Mouse (Mus musculus) hindbrain, postnatal 0 days (tissue): ENCODE measurements around the gene Sele. TPM values are rescaled to one million over a fixed set of nuclear protein-coding genes. Genes with fewer than 3 reads are reported as not detected.

Experiments
- ATAC-seq: fragments of 200-750 bp; cut with Nextera tagmentation; 2 replicates; pipeline ENCODE4 v1.8.0; 2017; ENCODE audit warnings: mild to moderate bottlenecking, moderate TSS enrichment, moderate library complexity
- DNase-seq: peaks from one replicate; pipeline ENCODE4 v3.0.0-alpha.2; 2015; ENCODE audit warnings: low spot score
- H3K27ac ChIP-seq: fragments of 300-500 bp; sonication (generic); 2 replicates; pipeline ENCODE4 v1.5.1; 2014; ENCODE audit warnings: mild to moderate bottlenecking
- H3K27me3 ChIP-seq: fragments of 300-500 bp; sonication (generic); 2 replicates; pipeline ENCODE4 v1.6.1; 2014; ENCODE audit warnings: low read length, mixed read lengths; ENCODE audit not compliant: insufficient read depth
- H3K36me3 ChIP-seq: fragments of 300-500 bp; sonication (generic); 2 replicates; pipeline ENCODE4 v1.6.1; 2014; ENCODE audit warnings: low read length, mixed read lengths; ENCODE audit not compliant: insufficient read depth
- H3K4me1 ChIP-seq: fragments of 300-500 bp; sonication (generic); 2 replicates; pipeline ENCODE4 v1.6.1; 2014; ENCODE audit warnings: antibody characterized with exemption, low read length, mixed read lengths; ENCODE audit not compliant: insufficient read depth
- H3K4me2 ChIP-seq: fragments of 300-500 bp; sonication (generic); 2 replicates; pipeline ENCODE4 v1.6.1; 2014; ENCODE audit warnings: low read depth, mild to moderate bottlenecking, low read length, moderate library complexity, mixed read lengths
- H3K4me3 ChIP-seq: fragments of 300-500 bp; sonication (generic); 2 replicates; pipeline ENCODE4 v1.5.1; 2014; ENCODE audit warnings: low read length
- H3K9ac ChIP-seq: fragments of 300-500 bp; sonication (generic); replicated peaks from 2 replicates; pipeline ENCODE4 v1.6.1; 2014; ENCODE audit warnings: mild to moderate bottlenecking, low read length, moderate library complexity, mixed read lengths
- H3K9me3 ChIP-seq: fragments of 300-500 bp; sonication (generic); 2 replicates; pipeline ENCODE4 v1.6.1; 2016; ENCODE audit warnings: low read length, mixed read lengths
- CTCF ChIP-seq: IDR thresholded peaks from 2 replicates; pipeline ENCODE4 v1.5.1; 2016; ENCODE audit warnings: antibody characterized with exemption, control low read depth, low read depth
- WGBS: fragments of 180-500 bp; shearing (Covaris S2); extraction: QIAGEN DNeasy Blood & Tissue Kit; methylation state at CpG from one replicate; pipeline ENCODE4 v1.1.7; 2014; 5-methylcytosine and 5-hydroxymethylcytosine counted together
- polyA plus RNA-seq: library from polyadenylated mRNA; unstranded; fragments of >200 nt; fragmentation: Nextera tagmentation; extraction: Ambion mirVana; gene quantifications from 2 replicates; pipeline ENCODE4 v1.2.1, GENCODE M21; 2015
- total RNA-seq: library from RNA; depleted of rRNA; stranded (reverse); fragments of >200 nt; gene quantifications from 2 replicates; pipeline ENCODE4 v1.2.3, GENCODE M21; 2014; rRNA removed

Gene Sele
- total and polyA plus RNA-seq, 2 experiments from 2014 or later = not detected

- Histone ChIP-seq H3K27me3 (no peaks in the 10 kb centered on the region), H3K27ac (no peak overlapping the region), H3K9ac (no peak overlapping the region), H3K4me2 (no peak overlapping the region), H3K36me3 (no peaks in the 10 kb centered on the region), H3K4me3 (no peak overlapping the region), H3K4me1 (no peaks in the 10 kb centered on the region), H3K9me3 (no peaks in the 10 kb centered on the region)
- DNase-seq = no peak
- 89% methylated on average over 11 of the region's 11 CpGs for WGBS
- no peak for ATAC-seq
- TF ChIP-seq CTCF = no peak
Measured at GRCm38 (mm10) chr1:164079091-164079490, 31.1 kb downstream of the Sele start.

GRCm38 (mm10) chr1:164083046-164083445 is 35.0 kb downstream of the Sele start:
- Histone ChIP-seq H3K4me3 (no peak overlapping the region), H3K4me2 (no peak overlapping the region), H3K27ac (no peak overlapping the region), H3K27me3 (no peaks in the 10 kb centered on the region), H3K9ac (no peak overlapping the region), H3K36me3 (no peaks in the 10 kb centered on the region), H3K4me1 (no peaks in the 10 kb centered on the region), H3K9me3 (no peaks in the 10 kb centered on the region)
- TF ChIP-seq CTCF = no peak
- no peak for ATAC-seq
- 92% methylated on average over 4 of the region's 4 CpGs for WGBS
- DNase-seq = no peak

- Histone ChIP-seq H3K36me3 (no peaks in the 10 kb centered on the region), H3K27me3 (no peaks in the 10 kb centered on the region), H3K4me2 (no peak overlapping the region), H3K9me3 (no peaks in the 10 kb centered on the region), H3K4me3 (no peak overlapping the region), H3K9ac (no peak overlapping the region), H3K4me1 (no peaks in the 10 kb centered on the region), H3K27ac (no peak overlapping the region)
- WGBS = 83% methylated on average over 3 of the region's 3 CpGs
- no peak for TF ChIP-seq CTCF
- no peak for ATAC-seq
- no peak for DNase-seq
Measured at GRCm38 (mm10) chr1:164086797-164087196, 38.8 kb downstream of the Sele start.

- H3K27me3 ChIP-seq = no peaks in the 10 kb centered on the region
- no peak overlapping the region for H3K27ac ChIP-seq
- H3K4me1 ChIP-seq = no peaks in the 10 kb centered on the region
- DNase-seq (no peak), ATAC-seq (no peak)
- no peak for TF ChIP-seq CTCF
- no peak overlapping the region for H3K4me3 ChIP-seq
- H3K4me2 ChIP-seq = no peak overlapping the region
- 94% methylated on average over 5 of the region's 5 CpGs for WGBS
- no peaks in the 10 kb centered on the region for H3K36me3 ChIP-seq
- H3K9me3 ChIP-seq = no peaks in the 10 kb centered on the region
- H3K9ac ChIP-seq = no peak overlapping the region
Measured at GRCm38 (mm10) chr1:164087872-164088271, 39.8 kb downstream of the Sele start.

GRCm38 (mm10) chr1:164096780-164097179 is 48.7 kb downstream of the Sele start:
- Histone ChIP-seq H3K27me3 (no peaks in the 10 kb centered on the region), H3K4me3 (no peak overlapping the region), H3K9ac (no peak overlapping the region), H3K4me1 (no peaks in the 10 kb centered on the region), H3K9me3 (no peaks in the 10 kb centered on the region), H3K36me3 (no peaks in the 10 kb centered on the region), H3K4me2 (no peak overlapping the region), H3K27ac (no peak overlapping the region)
- 66% methylated on average over 6 of the region's 6 CpGs for WGBS
- no peak for TF ChIP-seq CTCF
- DNase-seq = no peak
- ATAC-seq = no peak

- H3K27me3 ChIP-seq = no peaks in the 10 kb centered on the region
- no peak for TF ChIP-seq CTCF
- H3K27ac ChIP-seq = no peak overlapping the region
- no peak overlapping the region for H3K4me2 ChIP-seq
- H3K4me1 ChIP-seq = no peaks in the 10 kb centered on the region
- no peak overlapping the region for H3K4me3 ChIP-seq
- no peak for DNase-seq
- H3K36me3 ChIP-seq = no peaks in the 10 kb centered on the region
- H3K9me3 ChIP-seq = no peaks in the 10 kb centered on the region
- WGBS = 79% methylated on average over 2 of the region's 2 CpGs
- ATAC-seq = no peak
- no peak overlapping the region for H3K9ac ChIP-seq
Measured at GRCm38 (mm10) chr1:164097911-164098310, 49.9 kb downstream of the Sele start.

GRCm38 (mm10) chr1:164098372-164098771 is 50.3 kb downstream of the Sele start:
- H3K9ac ChIP-seq = no peak overlapping the region
- no peak overlapping the region for H3K4me2 ChIP-seq
- H3K4me3 ChIP-seq = no peak overlapping the region
- ATAC-seq = no peak
- H3K4me1 ChIP-seq = no peaks in the 10 kb centered on the region
- H3K36me3 ChIP-seq = no peaks in the 10 kb centered on the region
- 69% methylated on average over 2 of the region's 2 CpGs for WGBS
- no peaks in the 10 kb centered on the region for H3K27me3 ChIP-seq
- DNase-seq = no peak
- no peak overlapping the region for H3K27ac ChIP-seq
- no peaks in the 10 kb centered on the region for H3K9me3 ChIP-seq
- TF ChIP-seq CTCF = no peak

Other genes starting within 250 kb of the Sele start
- 15.2 and 15.3 TPM in 2 replicates for gene Scyl3, start 119.1 kb upstream of the Sele start, total RNA-seq
- gene Scyl3, start 119.1 kb upstream of the Sele start, polyA plus RNA-seq = 11.6 and 14.2 TPM in 2 replicates
- 6.5 and 6.8 TPM in 2 replicates for gene BC055324, start 53.4 kb upstream of the Sele start, total RNA-seq
- gene BC055324, start 53.4 kb upstream of the Sele start, polyA plus RNA-seq = 2.2 and 2.7 TPM in 2 replicates
- 2.2 and 2.9 TPM in 2 replicates for gene Mettl18, start 53.3 kb upstream of the Sele start, total RNA-seq
- 6.3 and 6.9 TPM in 2 replicates for gene Mettl18, start 53.3 kb upstream of the Sele start, polyA plus RNA-seq
- gene Sell, start 13.7 kb downstream of the Sele start, total RNA-seq = 0.05 and 0.58 TPM in 2 replicates
- 0.13 TPM in 1 of 2 replicates, not detected in the other for gene Sell, start 13.7 kb downstream of the Sele start, polyA plus RNA-seq
- not detected in 2 replicates for gene Selp, start 67.0 kb downstream of the Sele start, total RNA-seq
- gene Selp, start 67.0 kb downstream of the Sele start, polyA plus RNA-seq = 0.18 TPM in 1 of 2 replicates, not detected in the other
- gene F5, start 103.6 kb downstream of the Sele start, total RNA-seq = 0.26 and 0.40 TPM in 2 replicates
- gene F5, start 103.6 kb downstream of the Sele start, polyA plus RNA-seq = 0.09 and 0.14 TPM in 2 replicates
- gene Slc19a2, start 200.8 kb downstream of the Sele start, total RNA-seq = 19.3 and 21.0 TPM in 2 replicates
- 9.7 and 10.3 TPM in 2 replicates for gene Slc19a2, start 200.8 kb downstream of the Sele start, polyA plus RNA-seq
- gene Ccdc181, start 227.4 kb downstream of the Sele start, total RNA-seq = 5.8 and 6.4 TPM in 2 replicates
- gene Ccdc181, start 227.4 kb downstream of the Sele start, polyA plus RNA-seq = 24.6 and 25.0 TPM in 2 replicates